Mouse (Mus musculus) midbrain, embryonic 15.5 days (tissue): ENCODE data around the gene Smdt1. TPM values are rescaled to one million over a fixed set of nuclear protein-coding genes. Genes with fewer than 3 reads are reported as not detected.

Source experiments
- ATAC-seq: fragments of 200-750 bp; cut with Nextera tagmentation; replicated peaks from 2 replicates; pipeline ENCODE4 v1.8.0; 2017; ENCODE audit warnings: moderate TSS enrichment
- H3K27ac ChIP-seq: fragments of 300-500 bp; sonication (generic); 2 replicates; pipeline ENCODE4 v1.5.1; 2015; ENCODE audit warnings: mild to moderate bottlenecking, inconsistent platforms
- H3K27me3 ChIP-seq: fragments of 300-500 bp; sonication (generic); replicated peaks from 2 replicates; pipeline ENCODE4 v1.6.1; 2015; ENCODE audit warnings: inconsistent platforms
- H3K36me3 ChIP-seq: fragments of 300-500 bp; sonication (generic); replicated peaks from 2 replicates; pipeline ENCODE4 v1.6.1; 2015; ENCODE audit warnings: inconsistent platforms
- H3K4me1 ChIP-seq: fragments of 300-500 bp; sonication (generic); 2 replicates; pipeline ENCODE4 v1.6.1; 2015; ENCODE audit warnings: inconsistent platforms
- H3K4me2 ChIP-seq: fragments of 300-500 bp; sonication (generic); 2 replicates; pipeline ENCODE4 v1.6.1; 2015; ENCODE audit warnings: inconsistent platforms, mild to moderate bottlenecking, moderate library complexity
- H3K4me3 ChIP-seq: fragments of 300-500 bp; sonication (generic); 2 replicates; pipeline ENCODE4 v1.5.1; 2015; ENCODE audit warnings: mild to moderate bottlenecking, inconsistent platforms
- H3K9ac ChIP-seq: fragments of 300-500 bp; sonication (generic); 2 replicates; pipeline ENCODE4 v1.6.1; 2015; ENCODE audit warnings: mild to moderate bottlenecking, inconsistent platforms
- H3K9me3 ChIP-seq: fragments of 300-500 bp; sonication (generic); 2 replicates; pipeline ENCODE4 v1.6.1; 2016; ENCODE audit warnings: inconsistent platforms
- WGBS: fragments of 180-500 bp; shearing (Covaris S2); methylation state at CpG from one replicate; pipeline ENCODE4 v1.1.7; 2015; ENCODE audit warnings: mixed read lengths; 5-methylcytosine and 5-hydroxymethylcytosine counted together
- polyA plus RNA-seq: library from polyadenylated mRNA; unstranded; fragments of >200 nt; fragmentation: Nextera tagmentation; extraction: Ambion mirVana; gene quantifications from 2 replicates; pipeline ENCODE4 v1.2.1, GENCODE M21; 2015

Gene Smdt1
- polyA plus RNA-seq, 1 experiment from 2014 or later: 322 TPM

- WGBS: under 1% methylated on average over 51 of the region's 51 CpGs
- Histone ChIP-seq H3K9me3 (no peaks in the 10 kb centered on the region), H3K27me3 (peaks cover 6% of the 10 kb centered on the region), H3K4me2 (peak overlapping the region; percentile 59), H3K36me3 (peaks cover 25% of the 10 kb centered on the region), H3K27ac (peak overlapping the region; percentile 95), H3K9ac (peak overlapping the region; percentile 75), H3K4me3 (peak overlapping the region; percentile 74), H3K4me1 (peaks cover 24% of the 10 kb centered on the region)
- peak; percentile 99 for ATAC-seq
Observed at GRCm38 (mm10) chr15:82345820-82346470, 7.2 kb downstream of the Smdt1 start.

- Histone ChIP-seq H3K9ac (peak overlapping the region; percentile 75), H3K36me3 (peaks cover 26% of the 10 kb centered on the region), H3K4me3 (peak overlapping the region; percentile 74), H3K9me3 (no peaks in the 10 kb centered on the region), H3K4me1 (peaks cover 24% of the 10 kb centered on the region), H3K27ac (peak overlapping the region; percentile 95), H3K4me2 (peak overlapping the region; percentile 59), H3K27me3 (peaks cover 3% of the 10 kb centered on the region; the same call in 1 of the 2 replicates)
- WGBS: 62% methylated on average over 14 of the region's 14 CpGs
- ATAC-seq: peak; percentile 22; the same call in 1 of the 2 replicates
Observed at GRCm38 (mm10) chr15:82346580-82347302, 8.0 kb downstream of the Smdt1 start.

- Histone ChIP-seq H3K27me3 (no peaks in the 10 kb centered on the region), H3K36me3 (peaks cover 26% of the 10 kb centered on the region), H3K4me3 (peak overlapping the region; percentile 74), H3K9ac (peak overlapping the region; percentile 75), H3K4me1 (peaks cover 29% of the 10 kb centered on the region), H3K4me2 (peak overlapping the region; percentile 59), H3K27ac (no peak overlapping the region), H3K9me3 (no peaks in the 10 kb centered on the region)
- ATAC-seq: no peak
- WGBS: 86% methylated on average over 4 of the region's 4 CpGs
Observed at GRCm38 (mm10) chr15:82347303-82347676, 8.5 kb downstream of the Smdt1 start.

- no peak overlapping the region for H3K9ac ChIP-seq
Observed at GRCm38 (mm10) chr15:82347852-82348251, 9.1 kb downstream of the Smdt1 start.

GRCm38 (mm10) chr15:82348258-82348998, 9.7 kb downstream of the Smdt1 start:
- no peak overlapping the region for H3K4me2 ChIP-seq
- H3K9me3 ChIP-seq: no peaks in the 10 kb centered on the region
- H3K36me3 ChIP-seq: peaks cover 26% of the 10 kb centered on the region
- H3K27ac ChIP-seq: no peak overlapping the region
- H3K27me3 ChIP-seq: no peaks in the 10 kb centered on the region
- WGBS: 90% methylated on average over 8 of the region's 8 CpGs
- no peak overlapping the region for H3K9ac ChIP-seq
- H3K4me1 ChIP-seq: peaks cover 40% of the 10 kb centered on the region
- H3K4me3 ChIP-seq: no peak overlapping the region
- ATAC-seq: no peak

More at GRCm38 (mm10) chr15:82347852-82348251, 9.1 kb downstream of the Smdt1 start:
- Histone ChIP-seq H3K4me1 (peaks cover 34% of the 10 kb centered on the region), H3K27me3 (no peaks in the 10 kb centered on the region), H3K4me2 (no peak overlapping the region), H3K9me3 (no peaks in the 10 kb centered on the region), H3K4me3 (no peak overlapping the region), H3K27ac (no peak overlapping the region), H3K36me3 (peaks cover 26% of the 10 kb centered on the region)
- no peak for ATAC-seq
- 92% methylated on average over 12 of the region's 12 CpGs for WGBS

GRCm38 (mm10) chr15:82348999-82349341, 10.2 kb downstream of the Smdt1 start:
- Histone ChIP-seq H3K27ac (no peak overlapping the region), H3K36me3 (peaks cover 26% of the 10 kb centered on the region), H3K9ac (no peak overlapping the region), H3K4me1 (peaks cover 41% of the 10 kb centered on the region), H3K27me3 (no peaks in the 10 kb centered on the region), H3K9me3 (no peaks in the 10 kb centered on the region), H3K4me3 (no peak overlapping the region), H3K4me2 (no peak overlapping the region)
- ATAC-seq: no peak
- 95% methylated on average over 2 of the region's 2 CpGs for WGBS

GRCm38 (mm10) chr15:82350349-82350748, 11.6 kb downstream of the Smdt1 start:
- Histone ChIP-seq H3K4me3 (no peak overlapping the region), H3K27ac (no peak overlapping the region), H3K9me3 (no peaks in the 10 kb centered on the region), H3K36me3 (peaks cover 26% of the 10 kb centered on the region), H3K4me2 (no peak overlapping the region), H3K9ac (no peak overlapping the region), H3K4me1 (peaks cover 46% of the 10 kb centered on the region), H3K27me3 (no peaks in the 10 kb centered on the region)
- WGBS: 96% methylated on average over 4 of the region's 4 CpGs
- no peak for ATAC-seq

- no peak overlapping the region for H3K4me2 ChIP-seq
- WGBS: 84% methylated on average over 3 of the region's 3 CpGs
- H3K27me3 ChIP-seq: no peaks in the 10 kb centered on the region
- H3K4me3 ChIP-seq: no peak overlapping the region
- no peaks in the 10 kb centered on the region for H3K9me3 ChIP-seq
- no peak for ATAC-seq
- no peak overlapping the region for H3K9ac ChIP-seq
- no peak overlapping the region for H3K27ac ChIP-seq
- peaks cover 26% of the 10 kb centered on the region for H3K36me3 ChIP-seq
- peaks cover 46% of the 10 kb centered on the region for H3K4me1 ChIP-seq
Observed at GRCm38 (mm10) chr15:82351480-82351879, 12.7 kb downstream of the Smdt1 start.

GRCm38 (mm10) chr15:82353078-82353744, 14.5 kb downstream of the Smdt1 start:
- H3K27ac ChIP-seq: peak overlapping the region; percentile 86
- ATAC-seq: no peak
- no peaks in the 10 kb centered on the region for H3K27me3 ChIP-seq
- H3K4me1 ChIP-seq: peaks cover 29% of the 10 kb centered on the region
- H3K9me3 ChIP-seq: no peaks in the 10 kb centered on the region
- H3K4me2 ChIP-seq: peak overlapping the region; percentile 82
- 30% methylated on average over 14 of the region's 14 CpGs for WGBS
- peaks cover 26% of the 10 kb centered on the region for H3K36me3 ChIP-seq
- H3K9ac ChIP-seq: peak overlapping the region; percentile 86
- H3K4me3 ChIP-seq: peak overlapping the region; percentile 81

GRCm38 (mm10) chr15:82353745-82354113, 15.0 kb downstream of the Smdt1 start:
- Histone ChIP-seq H3K27me3 (no peaks in the 10 kb centered on the region), H3K9ac (peak overlapping the region; percentile 86), H3K36me3 (peaks cover 21% of the 10 kb centered on the region), H3K4me1 (peaks cover 26% of the 10 kb centered on the region), H3K27ac (peak overlapping the region; percentile 86), H3K4me3 (peak overlapping the region; percentile 81), H3K4me2 (peak overlapping the region; percentile 82), H3K9me3 (no peaks in the 10 kb centered on the region)
- under 1% methylated on average over 23 of the region's 23 CpGs for WGBS
- ATAC-seq: peak; percentile 58

GRCm38 (mm10) chr15:82354126-82354945, 15.6 kb downstream of the Smdt1 start, which contains the start of gene Ndufa6:
TSS of gene Ndufa6 (minus strand) at chr15:82354322.
- peak; percentile 99 for ATAC-seq
- Histone ChIP-seq H3K9ac (peak within 1 kb of the TSS; percentile 86), H3K27ac (peak within 1 kb of the TSS; percentile 86), H3K9me3 (no peaks in the 10 kb centered on the region), H3K4me3 (peak within 1 kb of the TSS; percentile 81), H3K4me1 (peaks cover 26% of the 10 kb centered on the region), H3K36me3 (peaks cover 16% of the 10 kb centered on the region), H3K27me3 (no peaks in the 10 kb centered on the region), H3K4me2 (peak within 1 kb of the TSS; percentile 82)
- WGBS: 1% methylated on average over 57 of the region's 57 CpGs
